Mouse (Mus musculus) embryonic facial prominence, embryonic 15.5 days (tissue): ENCODE measurements at regions not wholly inside any gene's neighbourhood (a gene's known extent, or its start where the extent isn't known, plus 50 kb on each side); places are given as distances from the start of the nearest gene placed in this dataset.

Experiments used
- ATAC-seq: fragments of 200-750 bp; cut with Nextera tagmentation; 2 replicates; pipeline ENCODE4 v1.8.0; 2017; ENCODE audit warnings: low read depth, moderate TSS enrichment; ENCODE audit not compliant: insufficient number of reproducible peaks, low FRiP score, low TSS enrichment
- H3K27ac ChIP-seq: fragments of 300-500 bp; sonication (generic); replicated peaks from 2 replicates; pipeline ENCODE4 v1.5.1; 2015; ENCODE audit warnings: mild to moderate bottlenecking, inconsistent platforms
- H3K27me3 ChIP-seq: fragments of 300-500 bp; sonication (generic); 2 replicates; pipeline ENCODE4 v1.6.1; 2015; ENCODE audit warnings: inconsistent platforms
- H3K36me3 ChIP-seq: fragments of 300-500 bp; sonication (generic); 2 replicates; pipeline ENCODE4 v1.6.1; 2015; ENCODE audit warnings: mild to moderate bottlenecking, inconsistent platforms
- H3K4me1 ChIP-seq: fragments of 300-500 bp; sonication (generic); 2 replicates; pipeline ENCODE4 v1.6.1; 2015; ENCODE audit warnings: inconsistent platforms
- H3K4me2 ChIP-seq: fragments of 300-500 bp; sonication (generic); replicated peaks from 2 replicates; pipeline ENCODE4 v1.6.1; 2015; ENCODE audit warnings: mild to moderate bottlenecking, inconsistent platforms
- H3K4me3 ChIP-seq: fragments of 300-500 bp; sonication (generic); replicated peaks from 2 replicates; pipeline ENCODE4 v1.5.1; 2015; ENCODE audit warnings: mild to moderate bottlenecking, inconsistent platforms
- H3K9ac ChIP-seq: fragments of 300-500 bp; sonication (generic); 2 replicates; pipeline ENCODE4 v1.6.1; 2015; ENCODE audit warnings: inconsistent platforms
- H3K9me3 ChIP-seq: fragments of 300-500 bp; sonication (generic); replicated peaks from 2 replicates; pipeline ENCODE4 v1.6.1; 2016; ENCODE audit warnings: inconsistent platforms
- WGBS: fragments of 180-500 bp; shearing (Covaris S2); methylation state at CpG from one replicate; pipeline ENCODE4 v1.1.7; 2015; 5-methylcytosine and 5-hydroxymethylcytosine counted together

GRCm38 (mm10) chr7:113010150-113010549 lies 56.4 kb downstream of the Rassf10 start:
- ATAC-seq, result no peak
- no peaks in the 10 kb centered on the region for H3K9me3 ChIP-seq
- no peaks in the 10 kb centered on the region for H3K36me3 ChIP-seq
- no peaks in the 10 kb centered on the region for H3K4me1 ChIP-seq
- no peak overlapping the region for H3K9ac ChIP-seq
- H3K4me3 ChIP-seq, result no peak overlapping the region
- 91% methylated on average over 1 of the region's 1 CpGs for WGBS
- H3K27me3 ChIP-seq, result no peaks in the 10 kb centered on the region
- no peak overlapping the region for H3K4me2 ChIP-seq
- H3K27ac ChIP-seq, result no peak overlapping the region

GRCm38 (mm10) chr7:113017092-113017755 lies 63.5 kb downstream of the Rassf10 start:
- 28% methylated on average over 8 of the region's 8 CpGs for WGBS
- Histone ChIP-seq H3K27me3 (no peaks in the 10 kb centered on the region), H3K36me3 (no peaks in the 10 kb centered on the region), H3K9ac (no peak overlapping the region), H3K4me3 (no peak overlapping the region), H3K4me2 (no peak overlapping the region), H3K9me3 (no peaks in the 10 kb centered on the region), H3K27ac (no peak overlapping the region), H3K4me1 (peaks cover 3% of the 10 kb centered on the region; the same call in 1 of the 2 replicates)
- ATAC-seq, result no peak

GRCm38 (mm10) chr7:113021412-113021811 lies 67.7 kb downstream of the Rassf10 start:
- 33% methylated on average over 5 of the region's 5 CpGs for WGBS
- H3K4me2 ChIP-seq, result no peak overlapping the region
- no peaks in the 10 kb centered on the region for H3K36me3 ChIP-seq
- no peaks in the 10 kb centered on the region for H3K27me3 ChIP-seq
- no peak overlapping the region for H3K4me3 ChIP-seq
- no peaks in the 10 kb centered on the region for H3K9me3 ChIP-seq
- peaks cover 3% of the 10 kb centered on the region; the same call in 1 of the 2 replicates for H3K4me1 ChIP-seq
- H3K27ac ChIP-seq, result no peak overlapping the region
- H3K9ac ChIP-seq, result no peak overlapping the region
- no peak for ATAC-seq

- Histone ChIP-seq H3K36me3 (no peaks in the 10 kb centered on the region), H3K4me3 (no peak overlapping the region), H3K9ac (no peak overlapping the region), H3K27me3 (no peaks in the 10 kb centered on the region), H3K9me3 (no peaks in the 10 kb centered on the region), H3K4me2 (no peak overlapping the region), H3K4me1 (peaks cover 3% of the 10 kb centered on the region; the same call in 1 of the 2 replicates), H3K27ac (no peak overlapping the region)
- no peak for ATAC-seq
- WGBS, result 25% methylated on average over 2 of the region's 2 CpGs
Measured at GRCm38 (mm10) chr7:113022516-113022915, 68.8 kb downstream of the Rassf10 start.

GRCm38 (mm10) chr7:113025758-113026157 lies 72.0 kb downstream of the Rassf10 start:
- no peak for ATAC-seq
- Histone ChIP-seq H3K36me3 (no peaks in the 10 kb centered on the region), H3K27ac (no peak overlapping the region), H3K4me3 (no peak overlapping the region), H3K27me3 (no peaks in the 10 kb centered on the region), H3K9ac (no peak overlapping the region), H3K9me3 (no peaks in the 10 kb centered on the region), H3K4me1 (no peaks in the 10 kb centered on the region), H3K4me2 (no peak overlapping the region)
- 89% methylated on average over 1 of the region's 1 CpGs for WGBS

- Histone ChIP-seq H3K9ac (no peak overlapping the region), H3K36me3 (no peaks in the 10 kb centered on the region), H3K4me1 (no peaks in the 10 kb centered on the region), H3K4me3 (no peak overlapping the region), H3K9me3 (no peaks in the 10 kb centered on the region), H3K4me2 (no peak overlapping the region), H3K27me3 (no peaks in the 10 kb centered on the region), H3K27ac (no peak overlapping the region)
- ATAC-seq, result no peak
- 82% methylated on average over 10 of the region's 10 CpGs for WGBS
Measured at GRCm38 (mm10) chr7:113026290-113027075, 72.7 kb downstream of the Rassf10 start.

- Histone ChIP-seq H3K36me3 (no peaks in the 10 kb centered on the region), H3K4me1 (no peaks in the 10 kb centered on the region), H3K27ac (no peak overlapping the region), H3K9ac (no peak overlapping the region), H3K9me3 (no peaks in the 10 kb centered on the region), H3K27me3 (no peaks in the 10 kb centered on the region), H3K4me2 (no peak overlapping the region), H3K4me3 (no peak overlapping the region)
- no peak for ATAC-seq
- WGBS, result 67% methylated on average over 5 of the region's 5 CpGs
Measured at GRCm38 (mm10) chr7:113027125-113027801, 73.5 kb downstream of the Rassf10 start.

- no peak overlapping the region for H3K4me2 ChIP-seq
- no peaks in the 10 kb centered on the region for H3K36me3 ChIP-seq
- no peak overlapping the region for H3K4me3 ChIP-seq
- H3K9me3 ChIP-seq, result no peaks in the 10 kb centered on the region
- H3K4me1 ChIP-seq, result no peaks in the 10 kb centered on the region
- H3K27me3 ChIP-seq, result no peaks in the 10 kb centered on the region
- H3K27ac ChIP-seq, result no peak overlapping the region
- ATAC-seq, result no peak
- H3K9ac ChIP-seq, result no peak overlapping the region
- WGBS, result 44% methylated on average over 5 of the region's 5 CpGs
Measured at GRCm38 (mm10) chr7:113030053-113030752, 76.4 kb downstream of the Rassf10 start.

- no peak overlapping the region for H3K4me3 ChIP-seq
- no peaks in the 10 kb centered on the region for H3K27me3 ChIP-seq
- no peak for ATAC-seq
- H3K36me3 ChIP-seq, result no peaks in the 10 kb centered on the region
- H3K4me1 ChIP-seq, result no peaks in the 10 kb centered on the region
- no peak overlapping the region for H3K4me2 ChIP-seq
- H3K9me3 ChIP-seq, result no peaks in the 10 kb centered on the region
- no peak overlapping the region for H3K27ac ChIP-seq
- no peak overlapping the region for H3K9ac ChIP-seq
- 76% methylated on average over 4 of the region's 4 CpGs for whole genome bisulfite sequencing
Measured at GRCm38 (mm10) chr7:113035751-113036150, 82.0 kb downstream of the Rassf10 start.

- ATAC-seq, result no peak
- H3K36me3 ChIP-seq, result no peaks in the 10 kb centered on the region
- H3K9me3 ChIP-seq, result no peaks in the 10 kb centered on the region
- no peaks in the 10 kb centered on the region for H3K4me1 ChIP-seq
- H3K4me2 ChIP-seq, result no peak overlapping the region
- H3K4me3 ChIP-seq, result no peak overlapping the region
- H3K27me3 ChIP-seq, result no peaks in the 10 kb centered on the region
- no peak overlapping the region for H3K9ac ChIP-seq
- no peak overlapping the region for H3K27ac ChIP-seq
- WGBS, result 70% methylated on average over 12 of the region's 12 CpGs
Measured at GRCm38 (mm10) chr7:113037825-113038613, 84.3 kb downstream of the Rassf10 start.
